Mouse (Mus musculus): ENCODE results near the gene Agap2. TPM values are rescaled to one million over a fixed set of nuclear protein-coding genes. Genes with fewer than 3 reads are reported as not detected.
A peak's percentile ranks its signal among the peaks of the same experiment; 100 is the strongest.
"Not testable (repeated sequence)": the region's sequence is repeated elsewhere in the genome, so short reads cannot be mapped to it uniquely, and the experiment has no call there.

Agap2 gene
- polyA plus RNA-seq, 2 experiments = 0.57 to 3.0 TPM

- peak overlapping the region; percentile 12; the same call in 1 of the 2 replicates for H3K9ac ChIP-seq (replicated peaks)
- 2% methylated on average over 81 of the region's 92 CpGs for WGBS (ENCODE audit: insufficient replicate concordance)
- peak overlapping the region; percentile 23 to 61; a peak in 3 of 4 replicates for H3K4me3 ChIP-seq (ENCODE audit: insufficient read depth in 1 of 2, low read depth in 2 of 2, low read length in 2 of 2)
- H3K27me3 ChIP-seq (ENCODE audit: control insufficient read depth, insufficient read depth, low read length) = peaks cover 55% of the 10 kb centered on the region
- no peak overlapping the region for H3K27ac ChIP-seq
- no peak for DNase-seq (ENCODE audit: low read depth in 3 of 3, low spot score in 3 of 3)
- no peak for ATAC-seq (ENCODE audit: insufficient read depth)
- peak overlapping the region; percentile 74 for H3K4me2 ChIP-seq (ENCODE audit: low read depth)
- no peaks in the 10 kb centered on the region for H3K36me3 ChIP-seq (replicated peaks; ENCODE audit: control insufficient read depth, insufficient read depth, low read depth)
- no peak for TF ChIP-seq EP300 (IDR thresholded peaks at IDR 0.05; ENCODE audit: low read depth)
- no peak for TF ChIP-seq CTCF (IDR thresholded peaks at IDR 0.05; ENCODE audit: low read depth)
- H3K4me1 ChIP-seq (replicated peaks; ENCODE audit: control insufficient read depth in 2 of 2, insufficient read depth in 2 of 2, low read length in 1 of 2) = peaks cover 4 to 7% of the 10 kb centered on the region in 2 experiments; a peak in 3 of 4 replicates
- no peaks in the 10 kb centered on the region for H3K9me3 ChIP-seq (ENCODE audit: control insufficient read depth, low read length)
Observed at GRCm38 (mm10) chr10:127059174-127059967, 15.7 kb upstream of the Agap2 start.

GRCm38 (mm10) chr10:127059968-127060916 lies 14.8 kb upstream of the Agap2 start, which contains the start of gene March9:
March9 (minus strand) TSS chr10:127060184.
- no peak within 1 kb of the TSS for H3K27ac ChIP-seq
- no peaks in the 10 kb centered on the region for H3K9me3 ChIP-seq (ENCODE audit: control insufficient read depth, low read length)
- no peak for DNase-seq (ENCODE audit: low read depth in 3 of 3, low spot score in 3 of 3)
- peaks cover 8 to 13% of the 10 kb centered on the region in 2 experiments; a peak in 3 of 4 replicates for H3K4me1 ChIP-seq (replicated peaks; ENCODE audit: control insufficient read depth in 2 of 2, insufficient read depth in 2 of 2, low read length in 1 of 2)
- peaks cover 6% of the 10 kb centered on the region for H3K36me3 ChIP-seq (replicated peaks; ENCODE audit: control insufficient read depth, insufficient read depth, low read depth)
- H3K27me3 ChIP-seq (ENCODE audit: control insufficient read depth, insufficient read depth, low read length) = peaks cover 55% of the 10 kb centered on the region
- H3K4me3 ChIP-seq (ENCODE audit: insufficient read depth in 1 of 2, low read depth in 2 of 2, low read length in 2 of 2) = peak within 1 kb of the TSS; percentile 23 to 61
- no peak for TF ChIP-seq EP300 (IDR thresholded peaks at IDR 0.05; ENCODE audit: low read depth)
- no peak for TF ChIP-seq CTCF (IDR thresholded peaks at IDR 0.05; ENCODE audit: low read depth)
- ATAC-seq (ENCODE audit: insufficient read depth) = no peak
- H3K9ac ChIP-seq (replicated peaks) = peak within 1 kb of the TSS; percentile 12; the same call in 1 of the 2 replicates
- WGBS (ENCODE audit: insufficient replicate concordance) = 2% methylated on average over 69 of the region's 72 CpGs
- H3K4me2 ChIP-seq (ENCODE audit: low read depth) = peak within 1 kb of the TSS; percentile 74

GRCm38 (mm10) chr10:127061085-127061484 lies 14.0 kb upstream of the Agap2 start:
- Histone ChIP-seq H3K4me3 (ENCODE audit: insufficient read depth in 1 of 2, low read depth in 2 of 2, low read length in 2 of 2) (no peak overlapping the region), H3K9me3 (ENCODE audit: control insufficient read depth, low read length) (no peaks in the 10 kb centered on the region), H3K27me3 (ENCODE audit: control insufficient read depth, insufficient read depth, low read length) (peaks cover 55% of the 10 kb centered on the region), H3K27ac (no peak overlapping the region), H3K4me1 (replicated peaks; ENCODE audit: control insufficient read depth in 2 of 2, insufficient read depth in 2 of 2, low read length in 1 of 2) (peaks cover 8 to 13% of the 10 kb centered on the region in 2 experiments; a peak in 3 of 4 replicates), H3K36me3 (replicated peaks; ENCODE audit: control insufficient read depth, insufficient read depth, low read depth) (peaks cover 14% of the 10 kb centered on the region), H3K9ac (replicated peaks) (no peak overlapping the region), H3K4me2 (ENCODE audit: low read depth) (no peak overlapping the region)
- TF ChIP-seq CTCF (IDR thresholded peaks at IDR 0.05; ENCODE audit: low read depth) (no peak), EP300 (IDR thresholded peaks at IDR 0.05; ENCODE audit: low read depth) (no peak)
- ATAC-seq (ENCODE audit: insufficient read depth) (no peak), DNase-seq (ENCODE audit: low read depth in 3 of 3, low spot score in 3 of 3) (no peak)
- WGBS (ENCODE audit: insufficient replicate concordance) = 36% methylated on average over 5 of the region's 5 CpGs

GRCm38 (mm10) chr10:127061513-127061912 lies 13.6 kb upstream of the Agap2 start:
- Histone ChIP-seq H3K4me2 (ENCODE audit: low read depth) (no peak overlapping the region), H3K9me3 (ENCODE audit: control insufficient read depth, low read length) (no peaks in the 10 kb centered on the region), H3K36me3 (replicated peaks; ENCODE audit: control insufficient read depth, insufficient read depth, low read depth) (peaks cover 19% of the 10 kb centered on the region), H3K4me1 (replicated peaks; ENCODE audit: control insufficient read depth in 2 of 2, insufficient read depth in 2 of 2, low read length in 1 of 2) (peaks cover 8 to 13% of the 10 kb centered on the region in 2 experiments; a peak in 3 of 4 replicates), H3K27ac (no peak overlapping the region), H3K4me3 (ENCODE audit: insufficient read depth in 1 of 2, low read depth in 2 of 2, low read length in 2 of 2) (no peak overlapping the region), H3K27me3 (ENCODE audit: control insufficient read depth, insufficient read depth, low read length) (peaks cover 55% of the 10 kb centered on the region), H3K9ac (replicated peaks) (no peak overlapping the region)
- ATAC-seq (ENCODE audit: insufficient read depth) (no peak), DNase-seq (ENCODE audit: low read depth in 3 of 3, low spot score in 3 of 3) (no peak)
- no peak for TF ChIP-seq EP300 (IDR thresholded peaks at IDR 0.05; ENCODE audit: low read depth)
- TF ChIP-seq CTCF (IDR thresholded peaks at IDR 0.05; ENCODE audit: low read depth) = no peak
- 64% methylated on average over 2 of the region's 2 CpGs for WGBS (ENCODE audit: insufficient replicate concordance)

GRCm38 (mm10) chr10:127062101-127062500 lies 13.0 kb upstream of the Agap2 start:
- Histone ChIP-seq H3K27me3 (ENCODE audit: control insufficient read depth, insufficient read depth, low read length) (peaks cover 54% of the 10 kb centered on the region), H3K36me3 (replicated peaks; ENCODE audit: control insufficient read depth, insufficient read depth, low read depth) (peaks cover 24% of the 10 kb centered on the region), H3K4me1 (replicated peaks; ENCODE audit: control insufficient read depth in 2 of 2, insufficient read depth in 2 of 2, low read length in 1 of 2) (peaks cover 8 to 13% of the 10 kb centered on the region in 2 experiments; a peak in 3 of 4 replicates)
- not testable (repeated sequence) for ATAC-seq (ENCODE audit: insufficient read depth); H3K4me2 ChIP-seq (ENCODE audit: low read depth); H3K4me3 ChIP-seq (ENCODE audit: insufficient read depth in 1 of 2, low read depth in 2 of 2, low read length in 2 of 2); H3K27ac ChIP-seq; H3K9ac ChIP-seq (replicated peaks); DNase-seq (ENCODE audit: low read depth in 3 of 3, low spot score in 3 of 3); H3K9me3 ChIP-seq (ENCODE audit: control insufficient read depth, low read length)
- WGBS (ENCODE audit: insufficient replicate concordance) = 57% methylated on average over 4 of the region's 4 CpGs
